Mouse (Mus musculus) lung, postnatal 0 days (tissue): Measurements from ENCODE around the gene Gm20388.

ENCODE experiments used
- CTCF ChIP-seq: IDR thresholded peaks from 2 replicates; pipeline ENCODE4 v1.5.1; 2016; ENCODE audit warnings: antibody characterized with exemption, mild to moderate bottlenecking
- EP300 ChIP-seq: IDR thresholded peaks from 2 replicates; pipeline ENCODE4 v1.6.1; 2016; ENCODE audit warnings: antibody characterized with exemption, mild to moderate bottlenecking, control low read depth

DNA sequence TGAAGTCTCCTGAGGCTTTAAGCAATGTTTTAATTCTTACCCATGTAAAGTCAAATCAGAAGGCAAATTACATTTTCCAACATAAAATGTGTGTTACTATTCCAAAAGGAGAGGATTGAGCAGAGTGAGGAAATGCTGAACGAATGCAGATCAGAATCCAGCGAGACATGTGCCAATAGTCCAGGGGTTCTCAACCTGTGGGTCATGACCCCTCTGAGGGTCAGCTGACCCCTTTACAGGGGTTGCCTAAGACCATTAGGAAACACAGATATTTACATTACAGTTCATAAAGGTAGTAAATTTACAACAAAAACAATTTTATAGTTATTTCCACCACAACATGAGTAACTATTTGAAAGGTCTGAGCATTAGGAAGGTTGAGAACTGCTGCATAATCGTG lies 2480.1 kb downstream of the Gm20388 start:
- no peak for TF ChIP-seq CTCF
- TF ChIP-seq EP300: no peak
